Mouse (Mus musculus) brain, embryonic 14.5 days (tissue): ENCODE data around the gene Arsa. TPM values are rescaled to one million over a fixed set of nuclear protein-coding genes. Genes with fewer than 3 reads are reported as not detected.

Experiments
- DNase-seq: peaks from one replicate; pipeline ENCODE4 v3.0.0-alpha.2; 2011; ENCODE audit warnings: low read depth
- CTCF ChIP-seq: fragments of 200-500 bp; IDR thresholded peaks from 2 replicates; pipeline ENCODE4 v1.5.1; 2012; ENCODE audit warnings: inconsistent platforms, mild to moderate bottlenecking, moderate library complexity, borderline replicate concordance; ENCODE audit not compliant: insufficient read depth, insufficient read length; ENCODE audit errors: extremely low read depth
- POLR2A ChIP-seq: fragments of 200-500 bp; IDR thresholded peaks from 2 replicates; pipeline ENCODE4 v1.6.1; 2012; ENCODE audit warnings: mild to moderate bottlenecking, inconsistent platforms, borderline replicate concordance; ENCODE audit not compliant: poor library complexity, insufficient read depth, insufficient read length, severe bottlenecking; ENCODE audit errors: extremely low read depth
- polyA plus RNA-seq: library from polyadenylated mRNA; depleted of rRNA; stranded (reverse); fragments of >200 nt; gene quantifications from 2 replicates; pipeline ENCODE4 v1.2.3, GENCODE M21; 2012

The Arsa gene
- polyA plus RNA-seq, 1 experiment, result 25.3 TPM

GRCm38 (mm10) chr15:89488611-89489117 lies 11.4 kb upstream of the Arsa start:
- TF ChIP-seq CTCF (no peak), POLR2A (no peak)
- no peak for DNase-seq

DNA sequence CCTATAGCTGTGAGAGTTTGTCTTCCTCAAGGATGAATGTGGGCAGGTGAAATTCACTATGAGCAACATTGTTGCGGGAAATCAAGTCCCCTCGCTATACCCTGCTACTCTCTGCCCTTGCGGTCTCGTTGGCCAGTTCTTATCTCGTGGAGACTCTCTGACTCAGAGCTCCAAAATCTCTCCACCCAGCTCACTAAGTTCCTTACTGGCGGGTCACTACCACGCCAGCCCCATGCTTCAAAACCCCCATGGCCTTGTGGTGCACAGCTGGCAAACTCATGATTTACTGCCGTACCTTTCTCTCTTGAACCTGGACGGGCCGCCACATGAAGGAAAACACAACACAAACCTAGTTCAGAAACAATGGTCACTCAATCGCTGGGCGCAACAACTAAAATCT lies 11.0 kb upstream of the Arsa start:
- no peak for DNase-seq
- TF ChIP-seq CTCF (no peak), POLR2A (no peak)

DNA sequence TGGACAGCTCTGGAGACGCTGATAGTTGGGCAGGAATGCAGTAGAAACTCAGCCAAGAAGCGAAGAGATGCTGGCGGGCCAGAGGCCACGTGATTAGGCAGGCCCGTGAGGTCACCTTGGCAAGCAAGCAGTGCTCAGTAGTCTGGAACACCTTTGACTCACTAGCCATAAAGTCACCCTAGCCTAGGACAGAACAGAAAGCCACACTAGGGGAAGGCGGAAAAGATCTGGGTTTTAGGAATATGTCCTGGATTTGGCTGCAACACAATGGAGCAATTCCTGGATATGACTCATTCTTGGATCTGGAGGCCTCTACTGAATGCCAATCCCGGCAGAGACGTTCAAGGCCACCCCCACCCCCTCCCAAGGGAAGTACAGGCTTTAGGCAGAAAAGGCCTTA lies 3.4 kb upstream of the Arsa start:
- TF ChIP-seq CTCF, result no peak
- TF ChIP-seq POLR2A, result no peak
- no peak for DNase-seq

DNA sequence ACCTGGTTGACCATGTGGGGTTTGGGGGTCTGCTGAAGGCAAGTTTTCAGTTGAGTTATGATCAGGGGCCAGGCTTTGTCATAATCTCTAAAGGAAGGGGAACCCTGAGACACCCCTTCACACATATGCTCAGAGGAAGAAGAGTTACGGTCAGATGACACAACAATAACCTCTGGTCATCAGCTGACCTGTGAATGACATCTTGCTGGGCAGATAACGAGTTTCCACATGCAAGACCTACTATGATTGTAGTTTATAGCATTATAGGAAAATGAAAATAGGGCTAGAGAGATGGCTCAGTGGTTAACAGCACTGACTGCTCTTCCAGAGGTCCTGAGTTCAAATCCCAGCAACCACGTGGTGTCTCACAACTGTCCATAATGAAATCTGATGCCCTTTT lies 1.4 kb upstream of the Arsa start:
- DNase-seq, result no peak
- TF ChIP-seq CTCF (no peak), POLR2A (no peak)

DNA sequence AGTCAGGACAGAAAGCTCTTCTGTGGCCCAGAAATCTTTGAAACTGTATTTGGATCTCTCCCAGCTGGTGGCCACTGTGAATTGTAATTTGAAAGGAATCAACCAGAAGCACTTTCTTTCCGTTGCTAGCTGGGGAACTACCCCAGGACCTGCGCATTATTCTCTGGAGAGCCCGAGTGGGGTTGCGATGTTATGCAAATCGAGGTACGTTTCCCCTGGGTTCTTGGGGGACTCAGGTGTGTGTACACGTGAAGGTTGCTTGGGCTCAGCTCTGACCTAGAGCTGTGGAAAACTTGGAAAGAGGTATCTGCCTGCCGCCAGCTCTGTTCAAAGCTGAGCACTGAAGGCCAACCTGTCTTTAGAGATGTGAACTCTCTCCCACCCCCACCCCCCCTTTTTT lies 581 bp upstream of the Arsa start:
- no peak for DNase-seq
- TF ChIP-seq POLR2A (no peak), CTCF (no peak)

- TF ChIP-seq CTCF (no peak), POLR2A (no peak)
- DNase-seq, result no peak
Measured at GRCm38 (mm10) chr15:89476475-89476815, 780 bp downstream of the Arsa start.

DNA sequence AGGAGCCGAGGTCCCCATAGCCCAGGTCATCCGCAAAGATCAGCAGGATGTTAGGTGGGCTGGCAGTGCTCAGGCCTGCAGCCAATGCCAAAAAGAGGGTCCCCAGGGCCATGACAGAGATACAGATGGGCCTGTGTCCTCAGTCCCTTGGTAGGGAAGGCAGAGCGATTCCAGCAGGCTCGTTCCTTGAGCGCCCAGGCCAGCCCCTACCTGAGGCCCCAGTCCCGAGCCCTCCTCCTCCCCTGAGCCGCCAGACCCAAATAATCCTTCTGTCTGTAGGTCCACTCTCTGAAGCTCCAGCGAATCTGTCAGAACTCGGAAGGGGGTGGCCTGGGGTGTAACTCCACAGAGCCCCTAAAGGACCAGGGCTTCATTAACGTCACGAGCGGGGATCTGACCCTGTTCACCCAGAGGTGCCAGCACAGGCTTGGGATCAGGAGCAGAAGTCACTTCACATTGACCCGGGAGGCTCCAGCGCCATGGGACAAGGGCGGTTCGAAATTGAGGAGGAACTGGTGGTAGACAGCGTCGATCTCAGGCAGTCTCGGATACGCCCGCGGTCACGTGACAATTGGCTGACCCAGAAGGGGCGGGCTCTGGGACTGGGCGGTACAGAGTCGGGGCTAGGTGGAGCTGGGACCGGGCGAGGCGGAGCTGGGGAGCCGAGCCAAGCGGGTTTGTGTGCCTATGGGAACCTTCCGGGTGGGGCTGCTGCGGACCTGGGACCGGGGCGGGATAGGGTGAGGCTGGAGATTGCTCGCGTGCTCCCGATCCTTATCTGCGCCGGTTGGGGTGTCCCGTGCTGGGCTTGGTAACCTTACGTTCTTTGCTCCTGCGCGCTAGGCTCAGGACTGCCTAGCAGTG lies 1.4 kb downstream of the Arsa start:
- peak; percentile 94 for DNase-seq
- peak; percentile 52; the same call in 1 of the 2 replicates for TF ChIP-seq POLR2A
- no peak for TF ChIP-seq CTCF

- no peak for TF ChIP-seq CTCF
- no peak for TF ChIP-seq POLR2A
- DNase-seq, result no peak
Measured at GRCm38 (mm10) chr15:89475293-89475600, 2.0 kb downstream of the Arsa start.

DNA sequence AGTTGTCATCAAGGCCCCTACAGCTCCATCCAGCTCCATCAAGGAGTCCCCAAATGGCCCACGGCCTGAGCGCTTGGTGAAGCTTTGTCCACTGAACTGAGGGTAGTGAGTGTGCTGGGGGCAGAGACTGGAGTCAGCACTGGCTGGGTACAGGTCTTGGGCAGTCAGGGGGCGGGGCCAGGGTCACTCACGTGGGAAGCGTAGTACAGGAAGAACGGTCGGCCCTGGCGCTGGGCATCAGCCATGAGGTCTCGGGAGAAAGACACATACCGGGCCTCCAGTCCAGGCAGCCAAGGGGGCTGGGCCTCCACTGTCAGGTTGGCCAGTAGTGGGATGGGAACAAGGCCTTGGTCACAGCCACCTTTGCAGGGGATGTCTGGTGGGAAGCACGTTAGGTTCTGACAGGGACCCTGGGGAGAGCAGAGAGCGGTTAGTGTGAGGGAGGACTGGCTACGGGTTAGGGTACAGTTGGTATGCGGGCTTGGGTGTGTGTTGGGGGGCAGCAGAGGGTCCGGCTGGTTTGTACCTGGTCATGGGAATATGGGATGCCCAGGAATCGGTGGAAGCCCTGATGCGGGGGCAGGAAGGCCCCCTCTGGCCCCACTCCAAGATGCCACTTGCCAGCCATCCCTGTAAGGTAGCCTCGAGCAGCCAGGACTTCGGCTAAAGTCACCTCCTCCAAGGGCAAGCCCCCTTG lies 2.5 kb downstream of the Arsa start:
- TF ChIP-seq CTCF (no peak), POLR2A (no peak)
- no peak for DNase-seq

GRCm38 (mm10) chr15:89473921-89474320 lies 3.3 kb downstream of the Arsa start:
- no peak for DNase-seq
- TF ChIP-seq POLR2A (no peak), CTCF (no peak)

GRCm38 (mm10) chr15:89473370-89473769 lies 3.9 kb downstream of the Arsa start:
- no peak for DNase-seq
- no peak for TF ChIP-seq POLR2A
- no peak for TF ChIP-seq CTCF
